Mouse (Mus musculus): ENCODE data around the gene Olfr127. TPM values are rescaled to one million over a fixed set of nuclear protein-coding genes. Genes with fewer than 3 reads are reported as not detected.
"Not testable (repeated sequence)": the region's sequence is repeated elsewhere in the genome, so short reads cannot be mapped to it uniquely, and the experiment has no call there.

Gene Olfr127
- total and polyA plus RNA-seq, 3 experiments = 0.11 TPM; not detected in 2

DNA sequence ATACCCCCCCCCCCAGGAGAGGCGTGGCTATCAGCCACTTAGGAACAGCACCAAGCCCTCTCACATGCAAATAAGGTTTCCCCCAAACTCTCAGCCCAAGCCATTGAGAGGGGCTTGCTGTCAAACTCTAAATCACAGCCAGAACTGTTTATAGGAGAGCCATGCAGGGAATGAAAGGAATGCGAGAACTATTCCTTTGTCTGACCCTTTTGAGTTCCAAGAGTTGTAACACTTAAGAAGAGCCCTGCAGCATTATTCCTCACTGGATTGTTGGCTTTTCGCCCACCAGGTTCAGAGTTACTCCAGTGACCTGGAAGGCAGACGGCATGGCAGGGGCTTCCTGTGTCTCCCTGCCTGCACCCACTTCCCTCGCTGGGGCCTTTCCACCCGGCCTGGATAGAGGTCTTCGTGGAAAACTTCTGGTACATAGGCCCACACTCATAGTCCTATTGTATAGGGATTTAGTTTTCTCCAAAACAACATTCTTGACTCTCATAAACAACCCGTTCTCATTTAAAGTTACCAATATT lies 30.5 kb upstream of the Olfr127 start:
- Histone ChIP-seq H3K27ac (ENCODE audit: control insufficient read depth, low read depth, low read length) (no peak overlapping the region), H3K36me3 (ENCODE audit: control insufficient read depth in 1 of 2, insufficient read depth in 2 of 2, low read length in 2 of 2) (peaks cover 0 to 2% of the 10 kb centered on the region in 2 experiments; a peak in 2 of 4 replicates), H3K27me3 (ENCODE audit: control insufficient read depth in 1 of 2, insufficient read depth in 2 of 2, low read length in 2 of 2) (no peaks in the 10 kb centered on the region), H3K4me3 (ENCODE audit: control insufficient read depth in 1 of 2, insufficient read depth in 1 of 2, low read depth in 2 of 2, low read length in 2 of 2) (no peak overlapping the region), H3K4me1 (ENCODE audit: control insufficient read depth in 1 of 2, insufficient read depth in 2 of 2, low read length in 2 of 2) (no peaks in the 10 kb centered on the region; a peak in 1 of 4 replicates), H3K9ac (ENCODE audit: control insufficient read depth, low read depth, low read length, poor library complexity, severe bottlenecking) (no peak overlapping the region), H3K9me3 (replicated peaks; ENCODE audit: insufficient read depth, low read length) (no peaks in the 10 kb centered on the region), H3K79me2 (ENCODE audit: control insufficient read depth, insufficient read depth, low read length, poor library complexity) (no peaks in the 10 kb centered on the region)
- no peak for DNase-seq (ENCODE audit: low read depth, low spot score)
- TF ChIP-seq MAZ (IDR thresholded peaks at IDR 0.05; ENCODE audit: low read depth, low read length) (no peak), KAT2A (conservative IDR thresholded peaks at IDR 0.05; ENCODE audit: low read depth, low read length) (no peak), GABPA (IDR thresholded peaks at IDR 0.05; ENCODE audit: low read depth, low read length) (no peak), MAX (IDR thresholded peaks at IDR 0.05; ENCODE audit: low read length) (no peak), CTCF (IDR thresholded peaks at IDR 0.05 in 2 of 3, conservative IDR thresholded peaks at IDR 0.05 in 1 of 3; ENCODE audit: control insufficient read depth in 1 of 3, insufficient read depth in 1 of 3, low read depth in 2 of 3, low read length in 3 of 3, poor library complexity in 1 of 3, severe bottlenecking in 1 of 3) (no peak), MXI1 (IDR thresholded peaks at IDR 0.05; ENCODE audit: low read depth, low read length) (no peak), BHLHE40 (IDR thresholded peaks at IDR 0.05; ENCODE audit: borderline replicate concordance, low read depth, low read length) (no peak), TBP (IDR thresholded peaks at IDR 0.05; ENCODE audit: low read depth, low read length) (no peak), CHD2 (IDR thresholded peaks at IDR 0.05; ENCODE audit: low read length) (no peak), E2F4 (IDR thresholded peaks at IDR 0.05; ENCODE audit: borderline replicate concordance, low read depth, low read length) (no peak), POLR2AphosphoS2 (IDR thresholded peaks at IDR 0.05; ENCODE audit: low read length) (no peak), TAL1 (IDR thresholded peaks at IDR 0.05; ENCODE audit: low read length) (no peak), POLR2AphosphoS5 (IDR thresholded peaks at IDR 0.05; ENCODE audit: borderline replicate concordance, low read depth, low read length) (no peak), SMC3 (IDR thresholded peaks at IDR 0.05; ENCODE audit: low read depth, low read length) (no peak), USF2 (IDR thresholded peaks at IDR 0.05; ENCODE audit: borderline replicate concordance in 1 of 2, insufficient read depth in 1 of 2, low read depth in 1 of 2, low read length in 2 of 2) (no peak)

DNA sequence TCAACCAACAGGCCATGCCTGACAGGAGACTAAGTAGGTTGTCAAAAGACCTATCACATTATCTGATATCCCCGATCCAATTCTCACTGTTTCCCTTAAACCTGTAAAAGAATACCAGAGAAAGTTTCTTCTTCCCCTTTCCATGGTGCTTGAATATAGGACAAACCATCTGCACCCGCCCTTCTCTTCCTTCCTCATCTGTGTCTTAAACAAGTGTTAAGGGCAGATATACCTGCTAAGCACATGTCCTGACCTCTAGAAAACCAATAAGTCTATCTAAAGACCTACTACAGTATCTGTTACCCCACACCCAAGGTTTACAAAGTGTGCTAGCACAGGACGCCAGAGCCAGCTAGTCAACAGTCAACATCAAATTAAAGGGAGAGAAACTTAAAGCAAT lies 26.4 kb upstream of the Olfr127 start:
- Histone ChIP-seq H3K9ac (ENCODE audit: control insufficient read depth, low read depth, low read length, poor library complexity, severe bottlenecking) (no peak overlapping the region), H3K27ac (ENCODE audit: control insufficient read depth, low read depth, low read length) (peak overlapping the region; percentile 34), H3K27me3 (ENCODE audit: control insufficient read depth in 1 of 2, insufficient read depth in 2 of 2, low read length in 2 of 2) (no peaks in the 10 kb centered on the region), H3K4me3 (ENCODE audit: control insufficient read depth in 1 of 2, insufficient read depth in 1 of 2, low read depth in 2 of 2, low read length in 2 of 2) (no peak overlapping the region), H3K36me3 (ENCODE audit: control insufficient read depth in 1 of 2, insufficient read depth in 2 of 2, low read length in 2 of 2) (peaks cover 0 to 2% of the 10 kb centered on the region in 2 experiments; a peak in 2 of 4 replicates), H3K79me2 (ENCODE audit: control insufficient read depth, insufficient read depth, low read length, poor library complexity) (no peaks in the 10 kb centered on the region), H3K9me3 (replicated peaks; ENCODE audit: insufficient read depth, low read length) (no peaks in the 10 kb centered on the region), H3K4me1 (ENCODE audit: control insufficient read depth in 1 of 2, insufficient read depth in 2 of 2, low read length in 2 of 2) (no peaks in the 10 kb centered on the region; a peak in 1 of 4 replicates)
- peak; percentile 66 for DNase-seq (ENCODE audit: low read depth, low spot score)
- TF ChIP-seq RCOR1 (IDR thresholded peaks at IDR 0.05; ENCODE audit: low read depth, low read length) (no peak; the same call in 1 of the 2 replicates), UBTF (IDR thresholded peaks at IDR 0.05; ENCODE audit: borderline replicate concordance, insufficient read depth, low read depth, low read length) (no peak), MXI1 (IDR thresholded peaks at IDR 0.05; ENCODE audit: low read depth, low read length) (0 out of 2 replicates have a peak, but pooled peaks have one; percentile 25), BHLHE40 (IDR thresholded peaks at IDR 0.05; ENCODE audit: borderline replicate concordance, low read depth, low read length) (no peak), E2F4 (IDR thresholded peaks at IDR 0.05; ENCODE audit: borderline replicate concordance, low read depth, low read length) (no peak), TAL1 (IDR thresholded peaks at IDR 0.05; ENCODE audit: low read length) (no peak), EP300 (IDR thresholded peaks at IDR 0.05; ENCODE audit: low read depth in 1 of 2, low read length in 2 of 2) (peak; percentile 54 to 75; a peak in 3 of 4 replicates), NRF1 (IDR thresholded peaks at IDR 0.05; ENCODE audit: insufficient read depth, low read depth, low read length, poor library complexity, severe bottlenecking) (no peak), MYC (IDR thresholded peaks at IDR 0.05; ENCODE audit: low read depth, low read length) (0 out of 2 replicates have a peak, but pooled peaks have one; percentile 46), CHD2 (IDR thresholded peaks at IDR 0.05; ENCODE audit: low read length) (no peak), GATA1 (IDR thresholded peaks at IDR 0.05; ENCODE audit: low read depth, low read length) (0 out of 2 replicates have a peak, but pooled peaks have one; percentile 26), SIN3A (IDR thresholded peaks at IDR 0.05; ENCODE audit: low read length) (no peak), MAFK (IDR thresholded peaks at IDR 0.05; ENCODE audit: borderline replicate concordance, low read depth, low read length) (no peak), MAX (IDR thresholded peaks at IDR 0.05; ENCODE audit: low read length) (no peak), TCF12 (IDR thresholded peaks at IDR 0.05; ENCODE audit: low read depth, low read length) (0 out of 2 replicates have a peak, but pooled peaks have one; percentile 39)

- not testable (repeated sequence) for H3K4me1 ChIP-seq (ENCODE audit: control insufficient read depth in 1 of 2, insufficient read depth in 2 of 2, low read length in 2 of 2); H3K27me3 ChIP-seq (ENCODE audit: control insufficient read depth in 1 of 2, insufficient read depth in 2 of 2, low read length in 2 of 2); H3K79me2 ChIP-seq (ENCODE audit: control insufficient read depth, insufficient read depth, low read length, poor library complexity); H3K36me3 ChIP-seq (ENCODE audit: control insufficient read depth in 1 of 2, insufficient read depth in 2 of 2, low read length in 2 of 2); H3K4me3 ChIP-seq (ENCODE audit: control insufficient read depth in 1 of 2, insufficient read depth in 1 of 2, low read depth in 2 of 2, low read length in 2 of 2); H3K9me3 ChIP-seq (replicated peaks; ENCODE audit: insufficient read depth, low read length); DNase-seq (ENCODE audit: low read depth, low spot score); H3K27ac ChIP-seq (ENCODE audit: control insufficient read depth, low read depth, low read length); H3K9ac ChIP-seq (ENCODE audit: control insufficient read depth, low read depth, low read length, poor library complexity, severe bottlenecking)
Observed at GRCm38 (mm10) chr17:37906821-37907220, 6.6 kb downstream of the Olfr127 start.

Data from MEL (cell line).